Mouse (Mus musculus): ENCODE measurements around the gene Iqce. TPM values are rescaled to one million over a fixed set of nuclear protein-coding genes. Genes with fewer than 3 reads are reported as not detected.

Iqce gene
- 4.1 and 4.2 TPM in 2 replicates for polyA plus RNA-seq (2015; fragmentation: Nextera tagmentation; extraction: Ambion mirVana)

DNA sequence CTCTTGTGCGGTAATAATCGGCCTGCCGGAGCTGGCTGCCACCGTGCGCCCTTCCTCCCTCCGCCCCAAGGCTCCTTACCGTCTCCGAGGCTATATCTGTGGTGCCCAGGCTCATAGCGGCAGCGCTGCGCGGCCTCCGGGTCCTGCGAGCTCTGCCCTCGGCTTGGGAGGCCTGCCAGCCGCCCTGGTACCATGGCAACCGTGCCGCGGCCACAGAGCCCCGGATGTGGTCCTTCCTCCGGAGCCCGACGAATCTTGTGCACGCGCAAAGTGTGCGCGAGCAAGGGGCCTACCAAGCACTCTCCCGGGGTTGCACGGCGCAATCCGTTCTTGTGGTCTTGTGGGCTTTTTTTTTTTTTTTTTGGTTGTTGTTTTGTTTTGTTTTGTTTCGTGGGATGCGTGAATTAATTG is at the start of gene Iqce:
TSS of gene Iqce (minus strand) at position 276 of the 411 bp plus-strand sequence.
- Histone ChIP-seq H3K27me3 (no peaks in the 10 kb centered on the region), H3K9ac (peak within 1 kb of the TSS; percentile 69), H3K9me3 (replicated peaks) (no peaks in the 10 kb centered on the region), H3K4me3 (replicated peaks) (peak within 1 kb of the TSS; percentile 70), H3K36me3 (replicated peaks) (no peaks in the 10 kb centered on the region; the same call in 1 of the 2 replicates), H3K4me1 (replicated peaks) (peaks cover 68% of the 10 kb centered on the region), H3K27ac (replicated peaks) (peak within 1 kb of the TSS; percentile 86), H3K4me2 (peak within 1 kb of the TSS; percentile 95)
- 0% methylated on average over 33 of the region's 33 CpGs for WGBS (ENCODE audit: insufficient replicate concordance)
- ATAC-seq (ENCODE audit: insufficient read depth): peak; percentile 43

DNA sequence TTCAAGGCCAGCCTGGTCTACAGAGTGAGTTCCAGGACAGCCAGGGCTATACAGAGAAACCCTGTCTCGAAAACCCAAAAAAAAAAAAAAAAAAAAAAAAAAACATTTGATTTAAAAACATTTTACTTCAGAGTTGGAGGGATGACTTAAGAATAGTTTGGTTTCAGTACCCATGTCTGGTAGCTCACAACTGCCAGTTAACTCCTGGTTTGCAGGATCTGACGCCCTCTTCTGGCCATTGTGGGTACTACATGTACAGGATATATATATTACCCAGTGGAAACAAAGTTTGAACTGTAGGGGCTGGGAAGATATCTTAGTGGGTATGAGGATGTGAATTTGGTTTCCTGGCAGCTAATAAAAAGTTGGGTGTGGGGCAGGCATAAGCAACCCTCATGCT is 48.7 kb upstream of the Iqce start:
- ATAC-seq (ENCODE audit: insufficient read depth): no peak
- Histone ChIP-seq H3K9me3 (replicated peaks) (no peaks in the 10 kb centered on the region), H3K9ac (no peak overlapping the region), H3K36me3 (replicated peaks) (no peaks in the 10 kb centered on the region), H3K27ac (replicated peaks) (no peak overlapping the region), H3K4me3 (replicated peaks) (no peak overlapping the region), H3K4me1 (replicated peaks) (peaks cover 11% of the 10 kb centered on the region), H3K4me2 (no peak overlapping the region), H3K27me3 (no peaks in the 10 kb centered on the region)
- 0% methylated on average over 1 of the region's 2 CpGs for WGBS (ENCODE audit: insufficient replicate concordance)

DNA sequence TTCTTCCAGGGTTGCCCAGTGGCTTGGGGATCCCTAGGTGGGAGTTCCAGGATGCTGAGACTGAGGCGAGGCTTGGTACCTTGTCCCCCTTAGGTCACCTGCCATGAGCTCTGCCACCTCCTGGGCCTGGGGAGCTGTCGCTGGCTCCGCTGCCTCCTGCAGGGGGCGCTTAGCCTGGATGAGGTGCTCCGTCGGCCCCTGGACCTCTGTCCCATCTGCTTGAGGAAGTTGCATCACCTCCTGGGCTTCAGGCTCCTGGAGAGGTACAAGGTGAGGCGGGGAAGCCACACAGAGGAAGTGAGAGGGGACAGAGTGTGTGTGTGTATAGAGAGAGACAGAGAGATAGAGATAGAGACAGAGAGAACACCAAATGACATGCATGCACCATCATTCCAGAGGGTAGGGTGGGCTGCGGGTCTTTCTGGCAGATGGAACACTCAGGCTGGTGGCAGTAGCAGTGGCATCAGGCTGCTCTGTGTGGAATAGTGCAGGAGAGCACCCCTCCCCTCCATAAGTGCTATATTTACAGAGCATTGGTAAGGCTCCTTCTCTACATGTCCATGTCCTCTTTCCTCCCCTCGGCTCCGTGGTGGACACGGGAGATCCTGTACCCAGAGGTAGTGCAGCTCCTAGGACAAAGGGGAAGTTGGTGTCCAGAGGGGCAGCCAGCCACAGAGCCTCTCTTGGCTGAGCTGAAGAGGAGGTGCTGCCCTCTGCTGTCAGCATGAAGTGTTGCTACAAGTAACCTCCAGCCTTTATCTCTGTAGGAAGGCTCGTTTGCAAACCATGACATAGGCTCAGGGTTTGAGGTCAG is 47.1 kb upstream of the Iqce start:
- 7% methylated on average over 12 of the region's 12 CpGs for WGBS (ENCODE audit: insufficient replicate concordance)
- Histone ChIP-seq H3K36me3 (replicated peaks) (no peaks in the 10 kb centered on the region), H3K9ac (peak overlapping the region; percentile 7; the same call in 1 of the 2 replicates), H3K4me3 (replicated peaks) (peak overlapping the region; percentile 39), H3K4me2 (peak overlapping the region; percentile 62), H3K9me3 (replicated peaks) (no peaks in the 10 kb centered on the region), H3K27ac (replicated peaks) (peak overlapping the region; percentile 38; the same call in 1 of the 2 replicates), H3K27me3 (no peaks in the 10 kb centered on the region), H3K4me1 (replicated peaks) (peaks cover 11% of the 10 kb centered on the region)
- peak; percentile 67 for ATAC-seq (ENCODE audit: insufficient read depth)

DNA sequence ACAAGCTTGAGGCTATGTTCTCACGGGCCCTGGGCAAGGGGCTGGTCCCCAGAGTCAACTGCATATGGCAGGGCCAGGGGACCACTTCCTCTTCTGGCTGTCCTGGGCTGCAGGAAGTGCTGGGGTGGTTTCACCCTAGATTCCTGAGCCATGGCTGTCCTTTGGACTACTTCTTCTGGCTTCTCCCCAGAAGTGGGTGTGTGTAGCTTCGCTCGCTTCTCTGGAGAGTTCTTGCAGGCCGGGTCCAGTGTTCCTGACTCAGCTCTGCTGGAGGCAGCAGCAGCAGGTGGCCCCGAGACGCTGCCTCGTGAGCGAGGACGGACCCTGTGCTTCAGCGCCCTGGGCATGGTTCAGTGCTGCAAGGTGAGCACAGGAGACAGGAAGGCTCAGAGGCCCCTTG is 46.2 kb upstream of the Iqce start:
- peaks cover 6% of the 10 kb centered on the region; the same call in 1 of the 2 replicates for H3K27me3 ChIP-seq
- peaks cover 11% of the 10 kb centered on the region for H3K4me1 ChIP-seq (replicated peaks)
- no peak overlapping the region for H3K9ac ChIP-seq
- no peak for ATAC-seq (ENCODE audit: insufficient read depth)
- H3K4me2 ChIP-seq: no peak overlapping the region
- H3K27ac ChIP-seq (replicated peaks): no peak overlapping the region
- no peaks in the 10 kb centered on the region for H3K36me3 ChIP-seq (replicated peaks)
- 59% methylated on average over 10 of the region's 10 CpGs for WGBS (ENCODE audit: insufficient replicate concordance)
- no peak overlapping the region for H3K4me3 ChIP-seq (replicated peaks)
- no peaks in the 10 kb centered on the region for H3K9me3 ChIP-seq (replicated peaks)

GRCm38 (mm10) chr5:140743706-140744131 is 41.5 kb upstream of the Iqce start:
- H3K9ac ChIP-seq: no peak overlapping the region
- peaks cover 3% of the 10 kb centered on the region for H3K4me1 ChIP-seq (replicated peaks)
- ATAC-seq (ENCODE audit: insufficient read depth): no peak
- no peaks in the 10 kb centered on the region for H3K36me3 ChIP-seq (replicated peaks)
- no peaks in the 10 kb centered on the region for H3K9me3 ChIP-seq (replicated peaks)
- H3K27ac ChIP-seq (replicated peaks): no peak overlapping the region
- WGBS (ENCODE audit: insufficient replicate concordance): 35% methylated on average over 12 of the region's 12 CpGs
- peaks cover 7% of the 10 kb centered on the region; the same call in 1 of the 2 replicates for H3K27me3 ChIP-seq
- no peak overlapping the region for H3K4me2 ChIP-seq
- H3K4me3 ChIP-seq (replicated peaks): no peak overlapping the region

DNA sequence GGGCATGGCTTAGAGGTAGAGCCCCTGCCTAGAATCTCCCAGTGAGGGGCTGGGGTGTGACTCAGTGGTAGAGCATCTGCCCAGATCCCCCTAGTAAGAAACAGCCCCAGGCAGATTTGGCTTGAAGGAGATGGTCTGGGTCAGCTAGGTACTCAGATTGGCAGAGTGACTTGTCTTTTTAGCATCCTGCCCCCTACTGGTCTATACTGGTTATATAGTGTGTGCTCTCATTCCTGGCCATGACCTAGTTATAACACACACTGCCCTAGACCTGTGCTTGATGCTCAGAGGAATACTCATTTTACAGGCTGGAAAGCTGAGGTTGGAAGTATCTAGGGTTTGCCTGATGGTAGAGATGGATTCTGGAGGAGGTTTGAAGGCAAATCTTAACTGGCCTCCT is 39.7 kb upstream of the Iqce start:
- no peak for ATAC-seq (ENCODE audit: insufficient read depth)
- Histone ChIP-seq H3K36me3 (replicated peaks) (no peaks in the 10 kb centered on the region), H3K9ac (no peak overlapping the region), H3K27ac (replicated peaks) (no peak overlapping the region), H3K4me1 (replicated peaks) (peaks cover 5% of the 10 kb centered on the region; the same call in 1 of the 2 replicates), H3K9me3 (replicated peaks) (no peaks in the 10 kb centered on the region), H3K27me3 (peaks cover 22% of the 10 kb centered on the region), H3K4me3 (replicated peaks) (no peak overlapping the region), H3K4me2 (no peak overlapping the region)

DNA sequence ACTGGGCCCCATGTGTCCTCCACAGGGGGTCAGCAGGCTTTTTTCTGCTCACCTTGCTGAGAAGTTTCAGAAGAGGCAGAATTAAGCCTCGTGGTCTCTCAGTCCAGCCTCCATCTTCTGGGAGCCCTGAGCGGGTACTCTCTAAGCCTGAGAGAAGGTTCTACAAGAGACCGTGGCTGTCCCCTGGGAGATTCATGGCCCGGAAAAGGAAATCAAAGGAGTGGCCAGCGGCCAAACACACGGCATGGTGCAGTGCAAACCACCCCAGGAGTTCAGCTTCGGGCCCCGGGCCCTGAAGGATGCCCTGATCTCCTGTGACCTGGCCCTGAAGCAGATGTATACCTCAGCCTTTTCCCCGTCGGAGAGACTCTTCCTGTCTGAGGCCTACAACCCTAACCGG is 38.9 kb upstream of the Iqce start:
- Histone ChIP-seq H3K4me1 (replicated peaks) (peaks cover 5% of the 10 kb centered on the region; the same call in 1 of the 2 replicates), H3K4me3 (replicated peaks) (no peak overlapping the region), H3K9ac (no peak overlapping the region), H3K4me2 (no peak overlapping the region), H3K36me3 (replicated peaks) (no peaks in the 10 kb centered on the region), H3K27ac (replicated peaks) (no peak overlapping the region), H3K27me3 (peaks cover 30% of the 10 kb centered on the region), H3K9me3 (replicated peaks) (no peaks in the 10 kb centered on the region)
- ATAC-seq (ENCODE audit: insufficient read depth): no peak
- WGBS (ENCODE audit: insufficient replicate concordance): 69% methylated on average over 11 of the region's 11 CpGs

DNA sequence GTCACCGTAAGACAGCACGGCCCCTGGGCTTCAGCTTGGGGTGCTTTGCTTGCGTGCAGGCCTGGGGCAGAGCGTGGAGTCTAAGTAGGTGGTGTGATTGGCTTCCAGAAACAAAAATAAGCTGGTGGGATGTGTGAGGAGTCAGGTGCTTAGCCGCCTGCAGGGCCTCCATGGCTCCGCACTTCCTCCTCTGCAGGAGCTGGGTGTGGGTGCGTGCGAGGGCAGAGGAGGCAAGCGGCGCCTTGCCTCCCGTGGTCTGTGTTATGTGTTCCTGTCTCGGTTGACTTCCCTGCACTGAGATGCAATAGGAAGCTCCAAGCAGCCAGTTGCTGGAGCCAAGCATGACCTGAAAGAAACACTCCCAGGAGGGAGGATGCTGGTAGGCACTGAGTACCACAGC is 37.6 kb upstream of the Iqce start:
- 59% methylated on average over 12 of the region's 12 CpGs for WGBS (ENCODE audit: insufficient replicate concordance)
- H3K9me3 ChIP-seq (replicated peaks): no peaks in the 10 kb centered on the region
- H3K27ac ChIP-seq (replicated peaks): no peak overlapping the region
- peaks cover 43% of the 10 kb centered on the region for H3K27me3 ChIP-seq
- no peak overlapping the region for H3K9ac ChIP-seq
- H3K4me3 ChIP-seq (replicated peaks): no peak overlapping the region
- H3K4me2 ChIP-seq: no peak overlapping the region
- peaks cover 10% of the 10 kb centered on the region for H3K4me1 ChIP-seq (replicated peaks)
- no peaks in the 10 kb centered on the region for H3K36me3 ChIP-seq (replicated peaks)
- ATAC-seq (ENCODE audit: insufficient read depth): no peak

GRCm38 (mm10) chr5:140736166-140736565 is 34.0 kb upstream of the Iqce start:
- H3K27me3 ChIP-seq: peaks cover 43% of the 10 kb centered on the region

DNA sequence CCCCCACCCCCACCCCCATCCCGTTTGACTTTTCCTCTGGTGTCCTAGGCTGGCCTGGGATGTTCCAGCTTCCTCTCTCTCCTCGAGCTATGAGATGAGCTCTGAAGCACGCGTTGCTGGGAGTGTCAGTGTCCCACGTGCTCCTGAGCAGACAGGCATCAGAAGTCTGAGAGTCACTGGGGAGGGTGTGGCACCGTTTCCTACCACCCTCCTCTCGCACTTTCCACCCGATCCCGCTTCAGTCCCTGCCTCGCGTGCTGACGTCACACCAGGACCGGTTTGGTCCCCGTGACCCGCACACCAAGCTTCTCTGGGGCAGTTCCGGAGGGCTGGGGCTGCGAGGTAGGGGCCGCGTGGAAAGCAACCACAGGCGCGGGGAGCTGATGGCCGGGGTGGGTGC is 33.1 kb upstream of the Iqce start:
- under 1% methylated on average over 22 of the region's 22 CpGs for WGBS (ENCODE audit: insufficient replicate concordance)
- Histone ChIP-seq H3K9ac (no peak overlapping the region), H3K4me2 (peak overlapping the region; percentile 57), H3K27ac (replicated peaks) (no peak overlapping the region), H3K4me1 (replicated peaks) (peaks cover 10% of the 10 kb centered on the region), H3K4me3 (replicated peaks) (peak overlapping the region; percentile 32), H3K9me3 (replicated peaks) (no peaks in the 10 kb centered on the region), H3K36me3 (replicated peaks) (no peaks in the 10 kb centered on the region), H3K27me3 (peaks cover 43% of the 10 kb centered on the region)
- peak; percentile 15; the same call in 1 of the 2 replicates for ATAC-seq (ENCODE audit: insufficient read depth)

More at GRCm38 (mm10) chr5:140736166-140736565, 34.0 kb upstream of the Iqce start:
- ATAC-seq (ENCODE audit: insufficient read depth): no peak
- no peak overlapping the region for H3K27ac ChIP-seq (replicated peaks)
- H3K36me3 ChIP-seq (replicated peaks): no peaks in the 10 kb centered on the region
- H3K4me1 ChIP-seq (replicated peaks): peaks cover 10% of the 10 kb centered on the region
- 0 out of 2 replicates have a peak overlapping the region, but pooled peaks have one; percentile 32 for H3K4me3 ChIP-seq (replicated peaks)
- no peaks in the 10 kb centered on the region for H3K9me3 ChIP-seq (replicated peaks)
- H3K9ac ChIP-seq: no peak overlapping the region
- H3K4me2 ChIP-seq: peak overlapping the region; percentile 57
- 9% methylated on average over 13 of the region's 13 CpGs for WGBS (ENCODE audit: insufficient replicate concordance)

DNA sequence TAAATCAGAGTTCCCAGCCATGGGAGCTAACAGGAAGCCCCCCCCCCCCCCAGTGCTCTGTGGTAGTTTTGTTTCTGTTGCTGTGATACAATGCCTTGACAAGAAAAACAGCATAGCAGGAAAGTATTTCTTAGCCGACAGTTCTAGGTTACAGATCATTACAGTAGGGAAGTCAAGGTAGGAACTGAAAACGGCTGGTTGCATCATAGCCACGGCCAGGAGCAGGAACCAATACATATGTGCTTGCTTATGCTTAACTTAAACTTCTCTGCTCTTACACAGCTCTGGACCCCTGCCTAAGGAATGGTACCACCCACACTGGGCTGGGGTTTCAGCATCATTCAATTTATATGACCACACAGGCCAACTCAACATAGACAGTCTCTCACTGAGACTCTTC is 31.2 kb upstream of the Iqce start:
- no peaks in the 10 kb centered on the region for H3K36me3 ChIP-seq (replicated peaks)
- H3K9me3 ChIP-seq (replicated peaks): no peaks in the 10 kb centered on the region
- peaks cover 10% of the 10 kb centered on the region for H3K4me1 ChIP-seq (replicated peaks)
- no peak overlapping the region for H3K9ac ChIP-seq
- WGBS (ENCODE audit: insufficient replicate concordance): 38% methylated on average over 3 of the region's 3 CpGs
- H3K4me2 ChIP-seq: no peak overlapping the region
- H3K27ac ChIP-seq (replicated peaks): 0 out of 2 replicates have a peak overlapping the region, but pooled peaks have one; percentile 29
- ATAC-seq (ENCODE audit: insufficient read depth): no peak
- H3K27me3 ChIP-seq: peaks cover 43% of the 10 kb centered on the region
- no peak overlapping the region for H3K4me3 ChIP-seq (replicated peaks)

Measured in liver, embryonic 15.5 days (tissue).